Mouse (Mus musculus) embryonic facial prominence, embryonic 12.5 days (tissue): Measurements from ENCODE around the gene Ankrd36. TPM values are rescaled to one million over a fixed set of nuclear protein-coding genes. Genes with fewer than 3 reads are reported as not detected.
"Not testable (repeated sequence)": the region's sequence is repeated elsewhere in the genome, so short reads cannot be mapped to it uniquely, and the experiment has no call there.

Experiments used
- ATAC-seq: fragments of 200-750 bp; cut with Nextera tagmentation; 2 replicates; pipeline ENCODE4 v1.8.0; 2017; ENCODE audit not compliant: insufficient number of reproducible peaks, insufficient read depth, low FRiP score, low TSS enrichment
- H3K27ac ChIP-seq: fragments of 300-500 bp; sonication (generic); 2 replicates; pipeline ENCODE4 v1.5.1; 2016; ENCODE audit warnings: mild to moderate bottlenecking
- H3K27me3 ChIP-seq: fragments of 300-500 bp; sonication (generic); 2 replicates; pipeline ENCODE4 v1.6.1; 2016; ENCODE audit warnings: mild to moderate bottlenecking, moderate library complexity
- H3K36me3 ChIP-seq: fragments of 300-500 bp; sonication (generic); 2 replicates; pipeline ENCODE4 v1.6.1; 2016; ENCODE audit warnings: mild to moderate bottlenecking
- H3K4me1 ChIP-seq: fragments of 300-500 bp; sonication (generic); 2 replicates; pipeline ENCODE4 v1.6.1; 2016
- H3K4me2 ChIP-seq: fragments of 300-500 bp; sonication (generic); replicated peaks from 2 replicates; pipeline ENCODE4 v1.6.1; 2016; ENCODE audit warnings: mild to moderate bottlenecking, moderate library complexity
- H3K4me3 ChIP-seq: fragments of 300-500 bp; sonication (generic); 2 replicates; pipeline ENCODE4 v1.5.1; 2016; ENCODE audit warnings: mild to moderate bottlenecking
- H3K9ac ChIP-seq: fragments of 300-500 bp; sonication (generic); 2 replicates; pipeline ENCODE4 v1.6.1; 2016; ENCODE audit warnings: mild to moderate bottlenecking, moderate library complexity
- H3K9me3 ChIP-seq: fragments of 300-500 bp; sonication (generic); 2 replicates; pipeline ENCODE4 v1.6.1; 2016; ENCODE audit warnings: mild to moderate bottlenecking, moderate library complexity
- WGBS: fragments of 180-500 bp; shearing (Covaris S2); methylation state at CpG from one replicate; pipeline ENCODE4 v1.1.7; 2016; 5-methylcytosine and 5-hydroxymethylcytosine counted together
- polyA plus RNA-seq: library from polyadenylated mRNA; unstranded; fragments of >200 nt; fragmentation: Nextera tagmentation; extraction: Ambion mirVana; gene quantifications from 2 replicates; pipeline ENCODE4 v1.2.1, GENCODE M21; 2016

The Ankrd36 gene
- polyA plus RNA-seq, 1 experiment from 2014 or later = 0.13 TPM

GRCm38 (mm10) chr11:5530717-5531116, 38.8 kb upstream of the Ankrd36 start:
- Histone ChIP-seq H3K4me2 (no peak overlapping the region), H3K27me3 (no peaks in the 10 kb centered on the region), H3K4me1 (no peaks in the 10 kb centered on the region), H3K9me3 (no peaks in the 10 kb centered on the region), H3K36me3 (peaks cover 78% of the 10 kb centered on the region), H3K27ac (no peak overlapping the region), H3K4me3 (no peak overlapping the region), H3K9ac (no peak overlapping the region)
- 76% methylated on average over 6 of the region's 6 CpGs for WGBS
- ATAC-seq = no peak

GRCm38 (mm10) chr11:5533108-5533507, 36.4 kb upstream of the Ankrd36 start:
- no peaks in the 10 kb centered on the region for H3K9me3 ChIP-seq
- no peak overlapping the region for H3K9ac ChIP-seq
- 82% methylated on average over 5 of the region's 5 CpGs for WGBS
- no peak overlapping the region for H3K4me2 ChIP-seq
- no peaks in the 10 kb centered on the region for H3K27me3 ChIP-seq
- no peak overlapping the region for H3K4me3 ChIP-seq
- H3K4me1 ChIP-seq = peaks cover 2% of the 10 kb centered on the region; the same call in 1 of the 2 replicates
- H3K27ac ChIP-seq = no peak overlapping the region
- peaks cover 72% of the 10 kb centered on the region for H3K36me3 ChIP-seq
- no peak for ATAC-seq

DNA sequence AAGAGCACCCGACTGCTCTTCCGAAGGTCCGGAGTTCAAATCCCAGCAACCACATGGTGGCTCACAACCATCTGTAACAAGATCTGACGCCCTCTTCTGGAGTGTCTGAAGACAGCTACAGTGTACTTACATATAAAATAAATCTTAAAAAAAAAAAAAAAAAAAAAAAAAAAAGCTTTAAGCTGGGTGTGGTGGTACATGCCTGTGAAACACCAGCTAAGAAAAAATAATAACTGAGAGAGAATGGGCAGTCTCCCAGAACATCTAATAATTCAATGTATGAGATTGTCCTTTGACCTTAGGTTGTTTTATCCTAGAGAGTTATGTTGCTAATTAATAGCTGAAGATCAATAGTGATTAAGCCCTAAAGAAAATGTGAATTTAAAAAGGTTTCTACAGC, 32.0 kb upstream of the Ankrd36 start:
- not testable (repeated sequence) for H3K4me2 ChIP-seq, H3K9ac ChIP-seq, H3K9me3 ChIP-seq, H3K27me3 ChIP-seq, H3K27ac ChIP-seq, H3K4me3 ChIP-seq, ATAC-seq
- Histone ChIP-seq H3K36me3 (peaks cover 34% of the 10 kb centered on the region), H3K4me1 (peaks cover 17% of the 10 kb centered on the region)
- WGBS = 84% methylated on average over 4 of the region's 4 CpGs

- peak overlapping the region; percentile 91 for H3K4me3 ChIP-seq
- no peaks in the 10 kb centered on the region for H3K9me3 ChIP-seq
- H3K4me2 ChIP-seq = peak overlapping the region; percentile 72
- 0 out of 2 replicates have a peak, but pooled peaks cover 6% of the 10 kb centered on the region for H3K36me3 ChIP-seq
- H3K27ac ChIP-seq = no peak overlapping the region
- 44% methylated on average over 4 of the region's 4 CpGs for WGBS
- no peak for ATAC-seq
- H3K9ac ChIP-seq = peak overlapping the region; percentile 93; the same call in 1 of the 2 replicates
- no peaks in the 10 kb centered on the region for H3K27me3 ChIP-seq
- peaks cover 17% of the 10 kb centered on the region for H3K4me1 ChIP-seq
Measured at GRCm38 (mm10) chr11:5540331-5540730, 29.2 kb upstream of the Ankrd36 start.

- H3K9me3 ChIP-seq = no peaks in the 10 kb centered on the region
- H3K9ac ChIP-seq = peak overlapping the region; percentile 93
- 0 out of 2 replicates have a peak, but pooled peaks cover 3% of the 10 kb centered on the region for H3K36me3 ChIP-seq
- H3K27ac ChIP-seq = peak overlapping the region; percentile 81
- H3K4me2 ChIP-seq = peak overlapping the region; percentile 72
- no peaks in the 10 kb centered on the region for H3K27me3 ChIP-seq
- peaks cover 17% of the 10 kb centered on the region for H3K4me1 ChIP-seq
- 1% methylated on average over 28 of the region's 28 CpGs for WGBS
- peak overlapping the region; percentile 91 for H3K4me3 ChIP-seq
- ATAC-seq = no peak
Measured at GRCm38 (mm10) chr11:5541230-5541798, 28.2 kb upstream of the Ankrd36 start.

GRCm38 (mm10) chr11:5541799-5542481, 27.5 kb upstream of the Ankrd36 start, which contains the start of gene Ccdc117:
TSS of gene Ccdc117 (minus strand) at chr11:5542187.
- 0% methylated on average over 62 of the region's 65 CpGs for WGBS

DNA sequence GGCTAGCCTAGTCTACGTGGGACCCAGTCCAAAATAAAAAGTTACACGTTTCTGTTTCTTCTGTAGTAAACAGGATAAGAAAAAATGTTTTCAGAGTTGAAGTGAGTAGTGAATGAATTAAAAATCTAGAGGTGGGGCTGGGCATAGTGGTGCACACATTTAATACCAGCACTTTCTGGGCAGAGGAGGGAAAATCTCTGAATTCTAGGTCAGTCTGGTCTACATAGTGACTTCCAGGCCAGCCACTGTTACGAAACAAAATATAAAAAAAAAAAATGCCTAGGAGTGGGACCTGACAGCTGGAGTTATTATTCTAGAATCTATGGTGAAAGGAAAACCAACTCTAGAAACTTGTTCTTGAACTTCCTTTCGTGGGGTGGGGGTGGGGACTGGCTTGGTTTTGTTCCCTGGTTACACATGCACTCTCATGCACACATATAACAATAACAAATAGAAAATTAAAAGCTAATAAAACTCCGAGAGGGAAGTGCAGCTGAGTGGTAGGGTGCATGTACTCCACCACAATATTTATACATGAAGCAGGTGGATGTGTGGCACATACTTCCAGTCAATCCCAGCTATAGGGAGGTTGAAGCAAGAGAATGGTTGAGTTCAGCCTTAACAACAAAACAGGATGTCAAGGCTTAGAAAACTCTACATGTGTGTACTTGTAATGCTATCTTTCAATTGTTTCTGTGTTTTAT, 26.9 kb upstream of the Ankrd36 start:
- WGBS = 51% methylated on average over 5 of the region's 5 CpGs
- 0 out of 2 replicates have a peak, but pooled peaks have one; percentile 7 for ATAC-seq
- H3K27ac ChIP-seq = no peak overlapping the region

More at GRCm38 (mm10) chr11:5541799-5542481, 27.5 kb upstream of the Ankrd36 start, which contains the start of gene Ccdc117:
- no peaks in the 10 kb centered on the region for H3K27me3 ChIP-seq
- ATAC-seq = peak; percentile 97
- peak within 1 kb of the TSS; percentile 72 for H3K4me2 ChIP-seq
- H3K9me3 ChIP-seq = no peaks in the 10 kb centered on the region
- 0 out of 2 replicates have a peak, but pooled peaks cover under 1% of the 10 kb centered on the region for H3K36me3 ChIP-seq
- peaks cover 17% of the 10 kb centered on the region for H3K4me1 ChIP-seq
- H3K4me3 ChIP-seq = peak within 1 kb of the TSS; percentile 91
- H3K27ac ChIP-seq = peak within 1 kb of the TSS; percentile 81
- peak within 1 kb of the TSS; percentile 93 for H3K9ac ChIP-seq

GRCm38 (mm10) chr11:5543281-5543680, 26.2 kb upstream of the Ankrd36 start:
- no peak overlapping the region for H3K9ac ChIP-seq
- 84% methylated on average over 1 of the region's 1 CpGs for WGBS
- H3K4me1 ChIP-seq = peaks cover 13% of the 10 kb centered on the region
- H3K9me3 ChIP-seq = no peaks in the 10 kb centered on the region
- ATAC-seq = no peak
- no peaks in the 10 kb centered on the region for H3K27me3 ChIP-seq
- H3K4me2 ChIP-seq = no peak overlapping the region
- H3K27ac ChIP-seq = no peak overlapping the region
- no peak overlapping the region for H3K4me3 ChIP-seq
- H3K36me3 ChIP-seq = no peaks in the 10 kb centered on the region

More for the DNA sequence above, 26.9 kb upstream of the Ankrd36 start:
- peaks cover 17% of the 10 kb centered on the region for H3K4me1 ChIP-seq
- H3K9ac ChIP-seq = no peak overlapping the region
- peak overlapping the region; percentile 91 for H3K4me3 ChIP-seq
- H3K9me3 ChIP-seq = no peaks in the 10 kb centered on the region
- no peaks in the 10 kb centered on the region for H3K27me3 ChIP-seq
- H3K36me3 ChIP-seq = no peaks in the 10 kb centered on the region
- peak overlapping the region; percentile 72 for H3K4me2 ChIP-seq

DNA sequence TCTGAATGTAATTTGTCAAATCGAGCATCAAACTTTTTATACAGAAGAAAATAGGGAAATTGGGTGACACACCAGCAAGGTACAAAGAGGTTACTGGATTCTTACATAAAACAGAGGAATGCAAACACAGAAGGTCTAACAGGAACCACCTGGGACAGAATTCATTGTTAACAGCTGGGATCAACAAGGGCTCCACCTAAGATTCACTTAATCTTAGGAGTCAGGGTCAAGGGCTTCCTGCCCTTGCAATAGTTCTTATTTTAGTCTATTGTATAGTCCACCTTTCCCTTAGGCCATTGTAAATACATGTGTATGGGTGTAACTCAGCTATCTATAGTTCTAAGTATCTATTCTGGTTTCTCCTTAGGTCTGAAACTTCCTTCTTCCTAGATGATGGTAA, 24.8 kb upstream of the Ankrd36 start:
- not testable (repeated sequence) for H3K36me3 ChIP-seq, H3K27ac ChIP-seq, ATAC-seq, H3K9me3 ChIP-seq, H3K27me3 ChIP-seq, H3K4me3 ChIP-seq, H3K4me2 ChIP-seq, H3K9ac ChIP-seq, H3K4me1 ChIP-seq
- 89% methylated on average over 1 of the region's 1 CpGs for WGBS

GRCm38 (mm10) chr11:5545457-5545856, 24.0 kb upstream of the Ankrd36 start:
- H3K4me2 ChIP-seq = no peak overlapping the region
- 83% methylated on average over 4 of the region's 4 CpGs for WGBS
- H3K27me3 ChIP-seq = no peaks in the 10 kb centered on the region
- H3K4me1 ChIP-seq = peaks cover 7% of the 10 kb centered on the region
- no peak overlapping the region for H3K27ac ChIP-seq
- H3K9ac ChIP-seq = no peak overlapping the region
- no peak for ATAC-seq
- no peaks in the 10 kb centered on the region for H3K36me3 ChIP-seq
- no peaks in the 10 kb centered on the region for H3K9me3 ChIP-seq
- H3K4me3 ChIP-seq = no peak overlapping the region

DNA sequence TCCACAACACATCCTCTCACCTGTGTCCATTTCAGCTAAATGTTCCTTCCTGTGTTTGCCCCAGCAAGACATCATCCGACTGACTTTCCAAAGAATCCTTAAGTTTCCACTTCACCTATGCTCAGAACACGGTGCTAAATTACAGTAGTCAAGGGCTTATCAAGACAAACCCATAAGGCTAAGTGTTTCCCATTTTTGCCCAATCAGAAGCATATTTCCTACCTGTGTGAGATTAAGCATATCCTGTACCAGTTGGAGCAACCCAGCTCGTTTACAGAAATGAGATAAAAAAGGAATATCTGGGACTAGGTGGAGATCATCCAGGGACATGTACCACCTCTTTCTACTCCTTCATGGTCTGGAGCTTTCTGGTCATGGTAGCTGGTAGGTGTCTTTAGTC, 22.8 kb upstream of the Ankrd36 start:
- Histone ChIP-seq H3K27ac (no peak overlapping the region), H3K27me3 (no peaks in the 10 kb centered on the region), H3K9me3 (no peaks in the 10 kb centered on the region), H3K4me3 (no peak overlapping the region), H3K4me1 (no peaks in the 10 kb centered on the region), H3K9ac (no peak overlapping the region), H3K4me2 (no peak overlapping the region), H3K36me3 (no peaks in the 10 kb centered on the region)
- WGBS = 91% methylated on average over 3 of the region's 3 CpGs
- ATAC-seq = no peak
